Mouse (Mus musculus): ENCODE results near the gene Rin2.
A peak's percentile ranks its signal among the peaks of the same experiment; 100 is the strongest.
"Not testable (repeated sequence)": the region's sequence is repeated elsewhere in the genome, so short reads cannot be mapped to it uniquely, and the experiment has no call there.

Gene Rin2

DNA sequence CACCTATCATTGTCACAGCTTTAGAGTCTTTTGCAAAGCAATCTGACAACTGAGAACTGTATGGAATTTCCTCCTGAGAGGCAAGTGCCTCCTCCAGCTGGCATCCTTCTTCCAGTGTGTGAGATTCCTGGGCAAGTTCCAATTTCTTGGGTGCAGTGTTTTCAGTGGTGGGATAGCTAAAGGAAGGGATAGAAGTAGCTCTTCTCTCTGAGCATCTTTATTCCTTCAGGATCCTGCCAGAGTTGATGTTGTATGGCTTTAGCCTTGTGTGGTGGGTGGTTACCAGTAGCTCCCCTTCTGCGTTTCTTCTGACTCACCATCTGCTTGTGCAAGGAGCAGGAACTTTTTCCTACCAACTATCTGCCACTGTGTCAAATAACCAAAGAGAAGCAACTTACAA, 9.1 kb downstream of the Rin2 start:
- DNase-seq (ENCODE audit: low spot score): no peak

DNA sequence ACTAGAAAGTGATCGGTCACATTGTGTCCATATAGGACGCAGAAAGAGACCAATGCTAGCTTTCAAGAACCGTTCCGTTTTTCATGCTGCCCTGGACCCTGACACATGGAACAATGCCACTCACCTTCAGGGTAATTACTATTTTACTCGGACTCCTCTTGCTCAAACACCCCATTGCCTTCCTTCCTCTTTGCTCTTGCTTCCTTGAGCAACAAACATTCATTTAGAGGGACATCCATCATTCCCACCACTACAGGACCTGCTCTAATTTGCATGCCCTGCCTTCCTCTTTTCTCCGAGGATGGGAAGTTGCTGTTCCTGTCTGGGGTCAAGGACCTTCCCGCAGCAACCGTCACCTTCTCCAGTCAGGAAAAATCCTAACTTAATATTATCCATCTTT, 9.9 kb downstream of the Rin2 start:
- no peak for DNase-seq (ENCODE audit: low spot score)

DNA sequence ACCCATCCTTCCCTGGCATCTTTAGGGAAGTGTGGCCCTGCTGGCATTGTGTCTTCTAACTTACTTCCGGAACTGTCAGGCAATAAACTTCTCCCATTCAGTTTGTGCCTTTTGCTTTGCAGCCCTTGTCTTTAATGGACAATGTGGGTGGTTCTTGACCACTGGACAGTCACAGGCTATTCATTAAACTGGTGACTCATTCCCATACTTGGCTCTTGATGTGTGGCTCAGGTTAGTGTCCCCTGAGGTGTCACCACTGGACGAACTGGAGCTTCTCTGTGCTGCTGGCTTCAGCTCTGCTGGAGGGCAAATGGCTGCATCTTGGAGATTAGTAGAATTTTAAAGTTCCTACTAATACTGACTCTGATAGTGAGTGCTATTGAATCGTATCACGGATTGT, 11.0 kb downstream of the Rin2 start:
- no peak for DNase-seq (ENCODE audit: low spot score)

DNA sequence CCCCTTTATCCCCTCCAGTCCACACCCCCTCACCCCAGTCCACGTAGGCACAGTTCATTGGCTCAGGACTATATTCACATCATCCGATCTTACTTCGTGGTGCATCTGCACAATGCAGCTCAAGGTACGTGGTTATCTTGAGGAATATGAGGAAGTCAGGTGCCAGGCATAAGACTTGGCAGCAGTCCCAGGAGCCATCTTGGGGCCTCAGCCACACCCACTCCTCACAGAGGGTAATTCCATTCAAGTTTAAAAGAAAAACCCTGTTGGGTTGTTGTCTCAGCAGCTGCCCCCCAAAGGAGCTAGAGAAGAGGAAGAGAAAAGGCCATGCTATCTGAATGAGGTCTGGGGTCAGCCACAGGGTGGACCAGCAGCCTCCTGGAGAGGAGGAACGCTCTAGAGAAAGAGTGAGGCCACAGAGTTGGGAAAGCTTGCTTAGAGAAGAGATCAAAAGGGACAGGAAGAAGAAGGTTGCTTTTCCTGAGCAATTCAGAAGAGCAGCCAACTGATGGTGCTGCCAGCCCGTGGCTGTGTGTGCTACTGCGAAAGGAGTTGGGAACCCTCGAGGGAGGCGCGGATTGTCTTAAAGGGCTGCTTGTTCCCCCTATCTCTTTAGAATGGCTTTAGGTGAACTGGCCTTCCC, 16.5 kb downstream of the Rin2 start:
- no peak for DNase-seq (ENCODE audit: low spot score)

DNA sequence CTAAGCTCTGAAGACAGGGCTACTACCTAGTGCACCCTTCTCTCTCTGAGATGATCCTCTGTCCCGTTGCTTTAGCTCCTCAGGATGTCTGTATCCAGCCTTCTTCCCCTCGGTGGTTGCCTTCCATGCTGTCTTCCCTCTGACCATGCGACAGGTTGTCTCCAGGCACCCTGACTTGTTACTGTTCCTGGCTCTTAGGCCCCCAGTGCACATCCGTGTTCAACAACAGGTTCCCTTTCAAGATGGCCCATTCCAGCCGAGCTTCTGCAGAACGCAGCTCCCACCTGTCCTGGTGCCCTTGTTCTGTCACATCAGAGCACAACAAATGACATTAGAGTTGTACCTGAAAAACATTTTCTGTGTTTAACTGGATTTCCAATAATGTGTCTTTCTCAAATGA, 22.1 kb downstream of the Rin2 start:
- DNase-seq (ENCODE audit: low spot score): no peak

DNA sequence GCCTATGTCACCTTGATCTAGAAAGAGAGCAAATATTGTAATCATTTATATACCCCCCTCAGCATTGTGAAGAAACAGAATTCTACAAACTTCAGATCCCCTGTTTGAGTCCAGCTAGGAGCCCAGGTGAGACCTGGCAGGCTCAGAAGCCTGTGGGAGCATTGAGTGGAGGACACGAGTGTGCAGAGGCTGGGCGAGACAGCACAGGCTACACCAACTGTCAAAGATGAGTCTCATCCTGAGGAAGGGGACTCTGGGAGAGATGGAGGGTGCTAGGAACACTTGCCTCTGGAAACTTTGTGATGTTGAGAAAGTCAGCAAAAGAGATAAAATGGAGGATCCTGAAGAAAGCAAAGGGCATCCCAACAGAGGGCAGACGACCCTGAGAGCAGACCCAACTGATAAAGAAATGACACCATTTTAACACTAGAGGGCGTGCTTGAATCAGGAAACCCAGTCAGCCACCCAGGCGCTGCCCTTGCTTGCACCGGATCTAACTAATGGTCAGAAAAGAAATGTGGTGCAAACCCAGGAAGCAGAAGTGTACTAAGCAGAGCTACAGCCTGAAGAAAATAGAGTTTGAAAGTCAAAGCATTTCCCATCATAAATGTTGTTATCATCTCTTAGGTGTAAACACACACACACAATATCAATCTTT, 24.5 kb downstream of the Rin2 start:
- peak; percentile 41 for DNase-seq (ENCODE audit: low spot score)

DNA sequence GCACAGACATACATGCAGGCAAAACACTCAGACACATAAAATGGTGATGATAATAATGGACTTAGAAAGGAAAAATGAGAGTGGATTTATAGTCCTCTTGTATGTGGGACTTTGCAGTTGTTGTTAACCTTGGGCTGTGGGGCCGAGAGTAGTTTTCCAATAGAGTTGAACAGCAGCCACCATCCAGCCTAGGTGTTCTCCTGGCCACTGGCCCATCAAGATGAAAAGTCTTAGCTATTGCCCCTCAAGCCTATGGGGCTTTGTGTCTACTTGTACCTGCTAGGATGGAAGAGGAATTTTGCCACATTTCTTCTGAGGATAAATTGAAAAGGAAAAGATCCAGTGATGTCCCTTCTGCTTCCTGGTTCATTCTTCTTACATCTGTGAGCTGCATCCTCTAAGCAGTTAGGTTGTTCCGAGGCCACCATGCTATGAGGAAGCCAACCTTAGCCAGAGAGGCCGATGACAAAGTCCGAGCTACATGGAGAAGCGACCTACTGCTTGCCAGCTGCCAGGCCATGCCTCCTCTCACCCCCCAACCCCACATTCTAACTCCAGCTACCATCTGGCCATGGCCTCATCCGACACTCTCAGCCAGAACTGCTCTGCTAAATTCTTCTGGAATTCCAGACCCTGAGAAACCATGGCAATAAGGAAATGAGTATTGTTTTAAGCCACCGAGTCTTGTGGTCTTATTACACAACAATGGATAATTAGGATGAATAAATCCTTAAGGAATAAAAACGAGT, 25.4 kb downstream of the Rin2 start:
- DNase-seq (ENCODE audit: low spot score): no peak

DNA sequence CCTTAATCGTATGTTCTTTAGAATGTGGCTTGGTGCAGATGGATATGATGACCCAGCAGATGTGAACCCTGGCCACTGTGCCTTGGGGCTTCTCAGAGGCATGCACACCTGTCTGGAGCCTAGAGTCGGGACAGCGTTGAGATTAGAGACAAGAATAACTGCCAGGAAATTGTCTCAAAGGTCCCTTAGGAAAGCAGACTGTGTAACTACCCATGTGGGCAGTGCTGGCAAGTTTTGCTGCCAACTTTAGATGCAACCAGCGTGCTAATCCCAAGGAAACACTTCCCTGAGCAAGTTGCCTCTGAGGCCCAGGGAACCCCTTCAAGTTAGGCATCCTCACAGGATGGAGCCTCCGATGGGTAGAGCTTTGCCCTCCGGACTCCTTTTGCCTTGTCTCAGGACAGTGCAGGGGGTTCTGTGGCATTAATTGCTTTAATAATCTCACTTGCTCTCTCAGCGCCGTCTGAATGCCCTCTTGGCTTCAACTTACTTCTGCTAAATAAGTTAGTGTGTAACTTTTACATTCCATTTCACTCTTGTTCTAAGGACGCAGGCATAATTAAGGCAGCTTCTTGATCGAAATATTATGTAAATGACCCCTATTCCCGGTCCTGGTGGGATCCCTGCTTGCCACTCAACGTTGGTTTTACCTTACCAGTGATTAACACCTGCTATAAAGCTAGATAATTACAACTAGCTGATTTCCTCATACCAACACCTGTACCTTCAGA, 26.8 kb downstream of the Rin2 start:
- no peak for DNase-seq (ENCODE audit: low spot score)

DNA sequence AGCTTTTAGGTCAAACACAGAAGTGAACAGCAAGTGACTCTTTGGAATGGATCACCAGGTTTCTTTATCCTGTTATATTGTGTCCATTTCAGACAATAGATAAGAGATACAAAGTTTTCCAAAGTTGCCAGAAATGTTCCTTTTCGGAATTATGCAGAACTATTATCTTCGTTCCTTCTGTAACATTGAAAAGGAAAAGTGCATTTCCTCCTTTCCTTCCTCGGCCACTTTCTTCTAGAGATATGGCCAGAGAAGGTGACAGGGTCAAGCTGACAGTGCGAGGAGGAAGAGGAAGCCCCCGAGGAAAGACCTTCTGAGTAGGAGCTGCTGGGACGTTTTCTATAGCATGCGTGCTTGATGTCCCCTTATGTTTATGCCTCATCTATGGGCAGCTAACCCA, 29.7 kb downstream of the Rin2 start:
- no peak for DNase-seq (ENCODE audit: low spot score)

DNA sequence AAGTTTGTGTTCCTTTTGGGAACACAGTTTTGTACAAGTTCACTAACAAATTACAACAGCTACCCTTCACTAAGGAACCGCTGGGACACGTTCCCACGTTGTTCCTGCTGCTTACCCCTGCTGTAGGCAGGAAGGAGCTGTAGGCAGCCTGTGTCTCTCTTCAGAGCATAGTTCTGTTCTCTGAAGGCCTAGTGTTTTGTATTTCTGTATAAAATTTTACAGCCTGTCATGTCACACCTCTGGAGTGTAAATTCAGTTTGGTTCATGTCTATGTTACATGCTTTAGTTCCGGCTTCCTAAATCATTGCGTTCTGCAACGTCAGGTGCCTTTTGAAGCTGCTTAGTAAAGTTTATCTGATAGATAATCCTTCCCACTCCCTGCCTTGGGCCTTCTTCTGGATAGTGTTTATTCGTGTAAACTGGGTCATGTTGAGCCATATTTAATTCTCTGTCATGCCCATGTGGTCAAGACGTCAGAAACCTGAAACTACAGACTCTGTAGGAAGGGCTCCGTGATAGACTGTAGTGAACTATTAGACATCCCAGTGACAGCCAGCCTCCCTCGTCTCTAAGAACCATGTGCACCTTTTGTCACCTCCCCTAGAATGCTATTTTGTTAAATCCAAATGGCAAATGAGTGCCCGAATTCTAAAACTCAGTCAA, 34.8 kb downstream of the Rin2 start:
- DNase-seq (ENCODE audit: low spot score): no peak

DNA sequence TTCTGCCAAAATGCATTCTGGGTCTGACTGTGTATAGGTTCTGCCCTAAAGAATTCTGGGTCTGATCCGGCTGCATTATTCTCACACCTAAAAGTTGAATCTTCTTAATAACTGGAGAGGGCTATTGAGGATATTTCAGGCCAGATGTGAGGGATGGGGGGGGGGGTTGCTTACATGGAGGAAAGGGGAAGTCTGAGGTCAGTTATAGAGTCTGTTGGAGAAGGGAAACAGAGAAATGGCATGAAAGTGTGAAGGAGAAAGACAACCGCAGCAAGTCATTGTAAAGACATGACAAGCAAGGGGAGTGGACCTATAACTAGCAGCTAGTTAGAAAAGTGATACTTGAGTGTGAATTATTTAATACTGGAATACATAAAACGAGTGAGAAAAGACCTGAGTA, 36.5 kb downstream of the Rin2 start:
- DNase-seq (ENCODE audit: low spot score): no peak

DNA sequence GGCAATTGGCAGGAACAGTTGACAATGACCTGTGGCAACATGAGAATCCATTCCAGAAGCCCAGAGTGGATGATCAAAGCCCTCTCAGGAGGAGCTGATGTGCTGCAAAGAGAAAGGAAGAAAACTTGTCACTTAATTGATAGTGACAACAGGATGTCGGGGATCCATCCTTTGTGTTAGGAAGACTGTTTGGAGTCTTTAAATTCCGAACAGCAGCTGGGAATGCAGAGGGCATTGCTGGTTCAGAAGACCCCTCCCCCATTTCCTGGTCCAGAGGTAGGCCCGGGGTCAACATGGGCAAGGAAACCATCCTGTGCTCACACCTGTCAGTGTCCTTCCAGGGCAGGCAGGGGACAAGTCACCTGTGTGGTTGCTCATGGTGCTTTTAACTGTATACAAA, 37.0 kb downstream of the Rin2 start:
- DNase-seq (ENCODE audit: low spot score): no peak

DNA sequence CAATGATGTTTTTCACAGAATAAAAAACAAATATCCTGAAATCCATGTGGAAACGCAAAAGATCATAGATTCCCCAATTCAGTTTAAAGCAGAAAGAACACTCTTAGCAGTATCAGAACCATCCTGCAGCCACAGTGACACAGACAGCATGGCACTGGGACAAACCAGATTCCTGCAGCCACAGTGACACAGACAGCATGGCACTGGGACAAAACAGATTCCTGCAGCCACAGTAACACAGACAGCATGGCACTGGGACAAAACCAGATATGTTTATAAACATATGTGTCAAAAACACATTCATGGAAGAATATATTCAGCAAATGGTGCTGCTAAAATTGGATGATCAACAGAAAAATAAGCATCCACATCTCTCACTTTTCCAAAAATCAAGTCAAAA, 42.5 kb downstream of the Rin2 start:
- no peak for DNase-seq (ENCODE audit: low spot score)

DNA sequence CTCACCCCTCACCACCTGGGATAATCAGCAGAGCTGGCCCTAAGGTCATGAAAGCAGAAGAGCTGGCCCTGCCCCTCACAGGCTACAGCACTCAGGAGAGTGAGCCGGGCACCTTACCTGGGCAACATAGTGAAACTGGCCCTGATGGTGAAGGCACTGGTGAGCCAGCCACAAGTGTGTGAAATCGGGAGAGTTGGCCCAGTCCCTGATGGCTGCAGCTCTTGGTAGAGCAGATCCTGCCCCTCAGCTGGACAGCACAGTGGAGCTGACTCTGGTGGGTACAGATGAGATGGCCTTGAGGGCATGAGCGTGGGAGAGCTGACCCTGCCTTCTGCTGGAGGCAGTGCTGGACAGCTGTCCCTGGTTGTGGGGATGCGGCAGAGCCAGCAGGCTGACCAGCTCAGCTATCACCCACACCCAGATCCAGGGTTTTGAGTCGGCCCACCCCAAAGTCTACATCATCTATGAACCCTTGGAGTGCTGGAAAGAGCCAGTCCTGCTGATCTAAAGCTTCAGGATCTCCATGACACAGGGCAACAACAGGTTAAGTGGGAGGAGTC, 43.7 kb downstream of the Rin2 start:
- no peak for DNase-seq (ENCODE audit: low spot score)

DNA sequence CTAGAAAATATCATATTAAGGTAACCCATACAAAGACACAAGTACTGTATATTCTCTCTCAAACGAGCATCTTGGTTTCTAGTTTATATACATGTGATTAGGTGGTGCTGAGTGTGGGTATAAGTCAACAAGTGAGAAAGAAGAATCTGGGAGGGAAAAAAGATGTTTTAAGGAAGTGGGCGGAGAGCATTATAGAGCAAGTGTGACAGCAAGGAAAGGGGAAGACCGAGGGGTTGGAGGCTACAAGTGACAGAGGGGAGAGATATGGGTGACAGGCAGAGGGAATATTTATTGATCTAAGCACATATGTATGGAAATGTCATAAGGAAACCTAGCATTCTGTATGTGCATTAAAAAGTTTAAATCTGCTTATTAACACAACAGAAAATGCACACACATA, 45.1 kb downstream of the Rin2 start:
- DNase-seq (ENCODE audit: low spot score): no peak

DNA sequence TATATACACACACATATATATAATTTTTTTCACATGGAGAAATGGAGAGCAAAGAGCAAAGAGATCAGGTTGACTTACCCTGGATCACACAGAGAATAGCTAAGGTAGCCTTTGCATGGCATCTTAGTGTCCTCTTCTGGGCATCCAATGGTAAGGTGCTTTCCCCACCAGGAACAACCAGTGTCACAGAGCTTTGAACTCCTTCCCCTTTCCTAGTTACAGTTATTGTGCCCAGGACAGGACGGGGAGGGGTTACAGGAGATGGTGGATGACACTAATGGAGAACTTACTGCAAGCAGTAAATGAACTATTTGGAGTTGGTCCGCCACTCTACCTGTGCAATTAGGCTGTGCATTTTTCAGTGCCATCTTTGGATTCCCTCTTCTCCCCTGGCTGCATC, 45.7 kb downstream of the Rin2 start:
- no peak for DNase-seq (ENCODE audit: low spot score)

DNA sequence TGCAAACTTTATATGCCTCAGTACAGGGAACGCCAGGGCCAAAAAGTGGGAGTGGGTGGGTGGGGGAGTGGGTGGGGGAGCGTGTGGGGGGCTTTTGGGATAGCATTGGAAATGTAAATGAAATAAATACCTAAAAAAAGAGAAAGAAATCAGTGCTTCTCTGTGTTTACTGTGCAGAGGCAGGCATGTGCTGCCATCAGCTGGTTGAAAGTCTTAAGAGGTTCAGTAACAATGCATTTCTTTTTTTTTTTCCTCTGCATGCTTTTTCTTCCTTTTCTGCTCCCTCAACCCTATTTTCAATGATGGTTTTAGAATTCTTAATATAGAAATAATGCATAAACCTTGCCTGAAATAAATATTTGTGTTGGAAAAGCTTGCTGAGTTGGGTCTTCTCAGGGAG, 47.3 kb downstream of the Rin2 start:
- DNase-seq (ENCODE audit: low spot score): not testable (repeated sequence)

DNA sequence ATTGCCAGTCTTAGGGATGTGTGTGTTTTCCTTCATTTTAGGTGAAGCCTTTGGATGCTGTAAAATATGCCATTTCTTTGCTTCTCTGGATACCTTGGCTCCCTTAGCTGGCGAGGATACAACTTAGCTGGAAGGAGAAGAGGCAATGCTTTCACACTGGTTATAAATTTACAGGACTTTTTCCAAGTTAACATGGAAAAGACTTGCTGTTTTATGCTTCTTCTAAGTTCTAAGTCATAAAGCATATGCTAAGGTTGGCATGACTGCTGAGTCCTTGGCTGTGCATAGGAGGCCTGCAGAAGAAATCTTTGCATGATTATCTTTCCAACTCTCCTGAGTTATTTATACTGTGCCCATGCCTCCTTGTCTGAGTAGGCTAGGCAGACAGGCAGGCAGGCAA, 49.3 kb downstream of the Rin2 start:
- no peak for DNase-seq (ENCODE audit: low spot score)

DNA sequence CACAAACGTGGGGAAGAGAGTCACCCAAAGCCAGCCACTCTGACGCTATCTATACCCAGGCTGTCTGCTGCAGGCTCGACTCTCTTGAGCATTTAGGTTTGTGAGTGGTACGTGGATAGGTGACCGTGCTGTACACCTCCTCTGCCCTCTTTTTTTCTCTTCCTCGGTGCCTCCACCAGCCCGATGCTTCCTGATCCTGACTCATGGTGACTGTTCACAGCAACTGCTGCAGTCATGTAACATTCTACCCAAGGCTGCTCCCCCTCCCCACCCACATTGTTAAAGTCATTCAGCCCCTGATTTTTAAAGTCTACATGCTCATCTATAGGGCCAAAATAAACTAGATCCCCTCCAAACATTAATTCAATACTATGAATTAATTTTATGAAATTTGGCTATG, 54.4 kb downstream of the Rin2 start:
- DNase-seq (ENCODE audit: low spot score): no peak

DNA sequence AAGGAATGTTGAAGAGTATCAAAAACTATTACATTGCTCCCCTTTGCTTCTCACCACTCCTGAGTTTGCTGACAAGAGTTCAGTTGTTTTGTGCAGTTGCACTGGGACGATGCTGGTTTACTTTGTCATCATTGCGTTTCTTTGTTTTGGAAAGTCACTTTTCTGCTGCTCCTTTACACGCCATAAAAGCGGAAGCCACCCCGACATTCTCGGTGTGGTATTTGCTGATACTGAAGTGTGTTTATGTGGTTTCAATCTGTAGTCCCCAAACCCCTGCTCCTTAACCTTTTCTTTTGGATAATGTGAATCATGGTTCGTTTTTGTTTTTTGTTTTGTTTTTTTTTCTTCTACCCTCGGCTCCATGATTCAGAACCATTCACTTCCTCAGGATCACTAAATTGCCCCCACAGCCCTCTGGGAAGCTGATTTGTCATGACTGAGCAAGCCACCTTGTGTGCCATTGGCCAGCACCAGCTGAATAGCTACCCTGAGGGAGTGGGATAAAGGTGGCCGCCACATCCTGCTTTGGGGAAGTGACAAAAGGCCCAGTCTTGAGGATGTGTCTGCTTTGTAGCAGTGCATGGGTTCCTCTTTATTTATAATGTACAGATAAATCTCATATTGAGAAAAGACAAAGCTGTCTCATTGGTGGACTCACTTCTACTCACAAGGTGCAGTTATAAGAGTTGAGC, 55.3 kb downstream of the Rin2 start:
- DNase-seq (ENCODE audit: low spot score): no peak

DNA sequence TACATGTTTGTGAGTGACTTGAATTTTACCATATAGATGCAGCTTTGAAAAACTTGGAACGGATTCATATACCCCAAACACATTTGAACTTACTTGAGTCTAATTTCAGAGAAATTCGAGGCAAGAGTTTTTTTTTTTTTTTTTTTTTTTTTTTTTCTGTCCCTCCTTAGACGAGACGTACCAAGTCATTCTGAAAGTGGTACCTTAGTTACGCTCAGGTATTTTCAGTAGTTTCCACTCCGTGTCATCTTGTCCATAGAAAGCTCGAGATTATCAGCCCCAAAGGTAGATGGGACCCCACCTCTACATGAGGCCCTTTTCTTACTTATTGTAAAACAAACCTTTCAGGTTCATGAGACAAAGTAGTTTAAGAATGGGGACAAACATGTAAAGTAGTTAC, 55.9 kb downstream of the Rin2 start:
- DNase-seq (ENCODE audit: low spot score): no peak

All from urinary bladder, postnatal 14 days (tissue).